Mouse (Mus musculus) left cerebral cortex, adult 8-10 months (tissue): ENCODE results near the gene Frem2. TPM values are rescaled to one million over a fixed set of nuclear protein-coding genes. Genes with fewer than 3 reads are reported as not detected.

ENCODE experiments used
- DNase-seq, 2 experiments: peaks; one replicate each; pipeline ENCODE4 v3.0.0; 2022; ENCODE audit warnings: low spot score in 2 of 2
- total RNA-seq, 4 experiments: library from RNA; stranded (reverse); gene quantifications; 2 replicates each; pipeline ENCODE4 v1.2.4; 2022

Frem2 gene
- total RNA-seq, 4 experiments from 2014 or later: 1.9 to 2.3 (median 2.1) TPM

DNA sequence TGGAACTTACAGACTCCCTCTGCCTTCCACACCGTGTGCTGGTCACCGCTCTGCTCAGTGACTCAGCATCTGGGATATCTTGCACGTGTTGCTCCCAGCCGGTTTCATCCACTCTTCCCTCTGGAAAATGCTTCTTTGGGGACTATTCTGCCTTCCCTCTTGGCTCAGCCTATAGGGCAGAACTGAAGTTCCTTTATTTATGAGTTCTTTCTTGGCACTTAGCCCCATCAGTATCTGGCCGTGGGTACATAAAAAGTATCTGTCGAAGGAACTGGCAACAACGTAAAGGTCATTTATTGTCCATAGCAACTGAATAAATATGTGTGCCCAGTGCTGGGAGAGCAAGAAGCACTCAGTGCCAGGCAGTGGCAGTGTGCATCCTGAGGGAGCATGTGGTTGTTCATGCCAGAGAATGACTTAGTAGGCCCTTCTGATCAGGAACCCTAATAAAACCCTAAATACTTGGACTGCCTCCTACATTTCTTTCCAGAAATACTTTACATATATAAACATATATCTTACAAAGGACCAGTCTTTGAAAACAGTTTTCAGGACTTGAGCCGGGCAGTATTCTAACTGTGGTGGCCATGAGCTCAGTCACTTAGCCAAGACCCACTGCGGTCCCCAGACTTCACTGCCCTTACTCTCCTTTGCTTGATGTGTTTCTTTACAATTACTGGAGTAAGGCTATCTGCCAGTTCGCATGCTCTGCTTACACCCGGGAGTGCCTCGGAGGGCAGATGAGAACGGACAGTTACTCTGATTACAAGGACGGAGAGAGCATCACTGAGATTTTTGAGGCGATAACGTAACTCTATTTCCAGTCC is 99.6 kb downstream of the Frem2 start:
- DNase-seq: no peak

DNA sequence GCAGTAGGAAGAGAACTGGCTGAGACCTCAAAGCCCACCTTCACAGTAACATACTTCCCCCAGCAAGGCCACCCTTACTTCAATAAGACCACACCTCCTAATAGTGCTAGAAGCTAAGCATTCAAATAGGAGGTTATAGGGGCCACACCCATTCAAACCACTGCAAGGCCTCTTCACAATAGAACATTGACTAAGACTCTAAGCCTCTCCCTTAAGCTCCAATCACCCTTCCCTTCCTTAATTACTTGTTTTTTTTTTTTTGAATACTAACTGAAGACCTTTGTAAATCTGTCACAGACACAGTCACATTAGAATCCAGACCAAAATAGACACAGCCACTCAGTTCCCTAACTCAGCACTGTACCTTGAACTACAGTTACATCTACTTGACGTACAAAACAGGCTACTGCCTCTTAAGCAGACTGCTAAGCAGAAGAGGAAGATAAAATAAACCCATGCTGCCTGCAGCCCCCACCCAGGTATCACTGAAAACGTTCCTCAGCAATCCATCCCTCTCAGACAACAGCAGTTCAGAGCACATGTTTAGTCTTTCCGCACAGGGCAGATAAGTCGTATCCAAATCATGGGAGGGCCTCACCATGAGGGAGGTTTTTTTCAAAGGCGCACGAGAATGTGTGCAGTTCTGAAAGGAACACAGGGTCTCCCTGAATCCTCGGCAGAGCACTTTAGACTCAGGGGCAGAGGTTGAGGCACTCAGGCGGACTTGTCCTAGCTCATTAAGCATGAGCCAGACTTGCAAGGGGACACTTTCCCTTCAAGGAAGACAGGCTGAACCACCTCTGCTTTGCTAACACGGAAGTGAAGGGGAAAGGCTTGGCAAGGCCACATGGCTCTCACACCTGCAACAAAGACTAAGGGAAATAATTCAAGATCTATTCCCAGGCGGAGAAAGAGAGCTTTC is 101.9 kb downstream of the Frem2 start:
- DNase-seq: no peak

DNA sequence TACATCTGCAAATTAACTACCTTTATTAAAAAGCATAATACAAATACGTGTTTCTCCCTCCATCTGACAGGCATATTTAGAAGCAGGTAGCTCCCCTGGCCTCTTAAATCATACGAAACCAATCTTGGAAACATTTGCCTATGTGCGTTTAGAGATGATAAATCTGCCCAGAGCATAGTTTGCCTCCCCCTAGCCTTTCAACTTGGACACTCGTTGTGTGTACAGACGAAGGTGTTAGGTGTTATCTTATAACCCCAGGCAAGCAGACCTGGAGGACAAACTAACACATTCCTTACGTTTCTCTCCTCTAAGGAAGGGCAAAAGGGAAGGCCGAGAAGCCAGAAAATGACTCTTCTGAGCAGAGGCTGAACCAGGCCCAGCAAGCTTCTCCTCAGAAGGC is 104.5 kb downstream of the Frem2 start:
- no peak for DNase-seq

DNA sequence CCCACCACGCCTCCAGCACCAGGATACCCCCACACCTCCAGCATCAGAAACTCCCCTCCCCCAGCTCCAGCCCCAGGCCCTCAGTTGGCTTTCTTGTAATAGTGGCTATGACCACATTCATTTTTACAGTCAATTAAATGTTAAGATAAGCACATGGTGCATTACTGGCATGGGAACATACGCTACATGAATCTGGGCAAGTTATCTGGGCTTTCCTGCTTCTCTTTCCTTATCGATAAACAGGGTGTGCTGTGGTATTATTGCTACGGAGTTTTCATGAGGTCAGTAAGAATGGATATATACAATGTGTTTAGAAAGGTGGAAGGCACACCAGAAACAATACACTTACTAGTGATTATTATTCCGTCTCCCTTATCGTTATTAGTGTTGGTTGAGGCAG is 125.1 kb downstream of the Frem2 start:
- DNase-seq: no peak

DNA sequence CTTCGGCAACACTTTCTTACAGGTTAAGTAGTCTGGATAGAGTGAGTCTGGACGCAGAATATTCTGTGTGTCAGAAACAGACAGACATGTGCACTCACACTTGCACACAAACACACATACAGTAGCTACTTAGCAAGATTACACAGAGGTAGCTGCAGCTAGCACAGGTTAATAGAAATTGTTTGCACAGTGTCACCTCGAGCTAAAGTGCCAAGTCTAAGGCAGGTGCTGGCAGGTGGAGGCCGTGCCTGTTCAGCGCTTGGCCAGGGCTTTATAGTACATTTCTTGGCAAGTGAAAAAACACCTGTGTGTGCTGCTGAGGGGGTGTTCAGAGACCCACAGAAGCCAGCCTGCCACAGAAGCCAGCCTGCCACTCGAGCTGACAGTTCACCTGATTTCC is 126.8 kb downstream of the Frem2 start:
- DNase-seq: no peak

DNA sequence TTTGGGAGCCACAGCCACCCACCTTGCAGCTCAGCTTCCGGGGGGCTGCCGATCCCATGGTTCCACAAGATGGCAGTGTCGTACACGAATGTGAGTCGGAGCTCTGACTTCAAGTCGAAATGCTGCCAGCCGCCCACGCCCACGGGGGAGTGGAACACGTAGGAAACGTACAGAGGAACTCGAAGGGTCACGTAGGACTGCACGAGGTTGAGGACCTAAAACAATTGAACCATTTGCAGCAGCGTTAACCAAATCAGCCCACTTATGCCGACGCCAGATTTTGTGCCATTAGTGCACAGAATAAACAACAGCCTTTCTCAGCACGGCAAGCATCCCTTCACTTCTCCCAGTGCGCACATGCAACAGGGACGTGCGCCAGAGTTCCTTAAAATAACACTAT is 131.4 kb downstream of the Frem2 start:
- DNase-seq: peak; percentile 81

DNA sequence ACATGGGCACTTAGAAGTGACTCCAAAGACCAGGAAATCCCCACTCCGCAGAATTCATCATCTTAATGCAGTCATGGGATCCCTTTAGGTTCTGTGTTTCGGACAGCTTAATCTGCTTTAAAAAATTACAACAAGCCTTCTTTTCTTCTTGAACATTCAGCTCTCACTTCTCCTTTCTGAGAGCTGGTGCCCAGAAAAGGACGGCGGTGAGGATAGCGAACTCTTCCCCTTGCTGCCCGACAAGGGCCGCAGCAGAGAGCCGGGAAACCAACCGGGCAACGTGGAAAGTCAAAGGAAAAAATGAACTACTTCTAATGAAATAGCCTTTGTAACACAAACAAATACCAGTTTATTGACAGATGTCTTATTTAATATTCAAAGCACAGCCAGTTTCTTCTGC is 134.4 kb downstream of the Frem2 start:
- no peak for DNase-seq

DNA sequence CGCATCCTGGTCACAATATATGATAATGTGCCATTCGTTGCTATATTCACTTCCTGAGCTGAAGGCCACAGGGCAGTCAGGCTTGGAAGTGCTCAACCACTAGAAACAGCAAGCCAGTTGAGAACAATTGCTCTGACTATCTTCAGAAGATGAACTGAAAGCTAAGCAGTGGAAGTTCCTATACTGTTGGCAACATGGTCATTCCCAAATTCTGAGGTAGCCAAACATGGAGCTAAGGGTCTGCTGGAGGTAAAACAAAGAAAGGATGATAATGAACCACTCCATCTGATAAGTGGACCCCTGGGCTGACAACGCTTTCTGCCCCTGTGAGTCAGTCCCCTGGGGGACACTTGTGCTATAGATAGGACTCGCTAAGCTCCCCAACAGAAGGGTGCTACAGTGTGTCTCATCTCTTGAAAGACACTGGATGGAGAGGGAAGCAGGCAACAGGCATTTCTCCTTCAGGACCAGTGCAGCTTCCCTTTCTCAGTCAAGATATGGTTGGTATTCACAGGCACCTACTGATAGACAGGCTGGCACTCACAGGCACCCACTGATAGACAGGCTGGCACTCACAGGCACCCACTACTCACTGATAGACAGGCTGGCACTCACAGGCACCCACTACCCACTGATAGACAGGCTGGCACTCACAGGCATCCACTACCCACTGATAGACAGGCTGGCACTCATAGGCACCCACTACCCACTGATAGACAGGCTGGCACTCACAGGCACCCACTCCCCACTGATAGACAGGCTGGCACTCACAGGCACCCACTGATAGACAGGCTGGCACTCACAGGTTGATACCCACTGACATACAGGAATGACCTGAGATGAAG is 142.7 kb downstream of the Frem2 start:
- DNase-seq: no peak

DNA sequence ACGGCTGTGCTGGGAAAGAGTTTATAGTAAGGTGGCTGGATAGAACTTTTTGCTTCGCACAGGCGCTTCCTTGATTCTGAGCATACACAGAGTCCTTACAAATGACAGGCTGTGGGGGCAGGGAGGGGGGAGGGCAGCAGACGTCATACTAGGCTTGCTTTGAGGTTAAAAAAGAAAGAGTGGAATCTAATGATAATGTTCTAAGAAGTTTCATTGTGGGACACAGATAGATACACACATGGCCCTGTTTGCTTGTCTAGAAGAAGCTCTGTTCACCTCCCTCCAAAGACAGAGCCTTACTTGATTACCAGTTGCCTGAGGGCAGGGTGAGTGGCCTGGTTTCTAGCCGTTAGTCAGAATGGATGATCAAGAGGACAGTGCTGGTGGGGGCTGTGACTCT is 144.1 kb downstream of the Frem2 start:
- no peak for DNase-seq

DNA sequence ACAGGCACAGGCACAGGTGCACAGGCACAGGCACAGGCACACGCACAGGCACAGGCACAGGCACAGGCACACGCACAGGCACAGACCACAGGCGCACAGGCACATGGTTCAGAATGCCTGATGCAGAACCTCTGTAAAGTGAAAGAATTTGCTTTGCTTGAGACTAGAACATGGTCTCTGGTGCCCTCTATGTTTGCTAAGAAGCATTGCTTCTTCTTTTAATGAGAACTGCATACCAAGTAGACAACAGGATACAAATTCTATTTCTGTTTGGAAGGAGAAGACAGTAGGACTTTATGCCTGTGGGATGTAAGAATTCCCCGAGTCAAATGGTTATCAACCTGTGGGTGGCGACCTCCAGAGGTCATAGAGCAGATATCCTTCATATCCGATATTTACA is 154.7 kb downstream of the Frem2 start:
- no peak for DNase-seq

DNA sequence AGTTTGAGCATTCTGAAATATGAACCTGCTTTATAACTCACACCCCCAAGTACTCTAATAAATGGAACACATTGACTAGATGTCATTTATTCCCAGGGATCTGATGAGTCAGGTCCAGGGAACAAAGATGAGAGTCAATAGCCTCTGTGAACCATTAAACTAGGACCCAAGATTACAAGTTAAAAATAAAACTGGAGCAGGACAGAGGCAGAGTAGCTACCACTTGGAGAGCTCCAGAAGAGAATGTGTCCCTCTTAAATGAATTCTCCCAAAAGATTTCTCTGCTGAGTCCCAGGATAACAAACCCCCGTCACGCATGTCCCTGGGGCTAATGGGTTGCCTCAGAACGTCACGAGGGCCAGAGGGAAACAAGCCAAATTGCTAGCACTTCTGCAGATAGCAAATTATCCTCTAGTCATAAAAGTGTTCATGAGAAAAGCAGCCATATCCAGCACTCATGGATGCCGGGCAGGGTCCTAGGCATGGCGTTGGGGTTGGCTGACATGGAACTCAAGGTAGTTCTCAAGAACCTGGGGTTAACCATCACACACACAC is 158.7 kb downstream of the Frem2 start:
- no peak for DNase-seq

DNA sequence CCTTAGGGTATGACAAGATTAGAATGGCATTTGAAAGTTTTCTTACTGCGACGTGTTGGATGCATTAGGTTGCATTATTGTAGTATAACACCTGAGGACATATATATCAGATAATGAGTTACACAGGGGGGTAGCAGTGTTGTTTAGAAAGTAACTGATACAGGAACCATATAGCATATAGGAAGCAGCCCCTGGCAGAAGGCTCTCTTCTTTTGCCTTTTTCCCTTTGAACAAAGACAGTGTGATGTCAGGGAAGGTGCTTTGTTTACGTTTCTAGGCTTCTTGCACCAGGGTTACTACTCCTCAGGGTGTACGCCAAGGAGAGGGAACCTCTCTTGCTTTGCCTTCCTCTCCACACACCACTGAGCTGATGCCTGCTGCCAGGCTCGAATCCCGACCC is 168.8 kb downstream of the Frem2 start, which contains the start of gene Stoml3:
TSS of gene Stoml3 (plus strand) at position 301 of the 400 bp plus-strand sequence.
- no peak for DNase-seq

DNA sequence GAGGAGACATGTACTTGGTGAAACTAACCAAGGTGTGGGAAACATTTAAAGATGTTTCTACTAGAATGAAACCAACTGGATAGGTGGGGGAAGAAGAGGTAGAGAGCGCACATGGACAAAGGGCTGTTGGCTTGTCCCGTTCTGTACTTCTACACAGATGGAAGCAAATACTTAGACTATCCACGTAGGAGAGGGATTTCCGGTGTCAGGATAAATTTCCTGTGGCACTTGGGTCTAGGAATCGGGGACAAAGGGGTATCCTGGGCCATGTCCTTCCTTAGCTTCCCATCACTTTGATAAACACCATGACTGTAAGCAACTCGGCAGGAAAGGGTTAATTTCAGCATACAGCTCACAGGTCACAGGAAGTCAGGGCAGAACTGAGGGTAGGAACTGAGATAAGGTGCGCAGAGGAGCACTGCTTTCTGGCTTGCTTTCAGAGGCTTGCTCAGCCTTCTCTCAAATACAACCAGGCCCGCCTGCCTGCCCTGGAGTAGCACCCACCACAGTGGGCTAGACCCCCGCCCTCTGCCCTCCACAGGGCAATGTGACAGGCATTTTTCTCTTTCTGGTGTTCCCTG is 170.1 kb downstream of the Frem2 start:
- DNase-seq: no peak

DNA sequence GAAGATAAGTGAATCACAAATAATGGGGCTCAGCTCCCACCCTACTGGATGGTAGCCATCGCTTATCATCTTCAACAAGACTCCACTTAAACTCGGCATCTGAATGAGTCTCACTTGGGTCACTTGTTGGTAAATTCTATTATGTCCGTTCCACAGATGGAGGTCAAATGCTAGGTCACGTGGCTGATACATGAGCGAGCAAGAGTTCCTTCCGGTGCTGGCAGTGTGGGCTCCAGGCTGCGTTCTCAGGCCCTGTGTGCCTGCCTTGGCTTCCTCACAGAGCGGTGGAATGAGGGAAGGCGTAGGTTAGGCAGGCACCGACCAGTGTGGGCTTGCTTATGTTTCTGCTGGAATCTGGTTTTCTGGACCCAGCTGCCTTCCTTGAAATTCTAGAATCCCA is 170.6 kb downstream of the Frem2 start:
- DNase-seq: no peak

DNA sequence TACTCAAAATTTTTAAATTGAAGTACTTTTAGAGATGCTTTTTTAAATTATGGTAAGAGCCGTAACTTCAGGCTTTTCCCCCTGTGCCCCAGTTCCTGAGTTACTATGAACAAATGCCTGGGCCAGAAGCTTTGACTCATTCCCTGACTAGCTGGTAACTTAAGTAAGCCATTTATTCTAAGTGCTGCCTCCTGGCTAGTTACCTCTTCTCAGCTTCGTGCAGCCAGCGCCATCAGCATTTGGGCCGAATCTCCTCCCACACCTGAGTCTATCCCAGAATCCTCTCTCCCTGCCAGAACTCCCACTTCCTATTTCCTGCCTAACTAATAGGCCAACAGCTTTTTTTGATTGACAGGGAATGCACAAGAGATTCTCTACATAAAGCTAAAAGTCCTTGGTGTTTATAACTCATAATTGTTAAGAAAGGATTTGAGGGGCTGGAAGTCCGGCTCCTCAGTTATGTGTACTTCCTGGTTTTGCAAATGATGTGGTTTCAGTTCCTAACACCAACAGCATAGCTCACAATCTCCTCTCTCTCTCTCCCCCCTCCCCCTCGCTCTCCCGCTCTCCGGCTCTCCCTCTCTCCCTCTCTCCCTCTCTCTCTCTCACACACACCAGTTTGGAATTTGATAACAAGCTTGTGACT is 173.6 kb downstream of the Frem2 start:
- DNase-seq: no peak

DNA sequence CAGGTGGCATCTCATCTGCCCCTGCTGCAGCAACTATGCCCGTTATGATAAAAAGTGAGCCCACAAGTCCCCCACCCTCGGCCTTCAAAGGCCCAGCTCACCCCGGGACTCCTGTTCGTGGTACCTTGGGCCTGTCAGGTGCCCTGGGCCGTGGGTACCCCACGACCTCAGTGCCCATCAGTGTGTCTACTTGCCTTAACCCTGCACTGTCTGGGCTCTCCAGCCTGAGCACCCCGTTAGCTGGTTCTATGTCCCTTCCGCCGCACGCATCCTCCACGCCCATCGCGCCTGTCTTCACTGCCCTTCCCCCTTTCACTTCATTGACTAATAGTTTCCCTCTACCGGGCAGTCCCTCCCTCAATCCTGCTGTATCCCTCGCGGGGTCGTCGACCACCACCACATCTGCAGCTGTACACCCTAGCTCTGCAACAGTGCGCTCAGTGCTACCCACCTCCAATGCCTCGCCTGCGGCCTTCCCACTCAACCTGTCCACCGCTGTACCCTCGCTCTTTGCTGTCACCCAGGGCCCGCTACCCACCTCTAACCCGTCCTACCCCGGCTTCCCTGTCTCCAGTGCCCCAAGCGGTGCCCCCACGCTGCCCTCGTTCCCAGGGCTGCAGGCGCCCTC is 178.6 kb downstream of the Frem2 start:
- no peak for DNase-seq

DNA sequence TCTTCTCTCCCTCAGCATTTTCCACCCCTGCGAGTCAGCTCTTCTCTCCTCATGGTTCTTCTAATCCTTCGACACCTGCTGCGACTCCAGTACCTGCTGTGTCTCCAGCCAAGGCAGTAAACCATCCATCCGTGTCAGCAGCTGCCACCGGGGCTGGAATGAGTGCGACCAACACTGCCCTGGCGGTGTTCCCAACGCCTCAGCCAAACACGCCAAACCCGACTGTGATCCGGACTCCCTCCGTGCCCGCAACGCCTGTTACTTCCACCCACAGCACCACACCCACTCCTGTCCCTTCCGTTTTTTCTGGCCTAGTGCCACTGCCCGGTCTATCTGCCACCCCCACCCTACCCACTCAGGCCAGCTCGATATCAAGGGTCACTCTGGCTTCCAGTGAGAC is 179.7 kb downstream of the Frem2 start:
- no peak for DNase-seq

DNA sequence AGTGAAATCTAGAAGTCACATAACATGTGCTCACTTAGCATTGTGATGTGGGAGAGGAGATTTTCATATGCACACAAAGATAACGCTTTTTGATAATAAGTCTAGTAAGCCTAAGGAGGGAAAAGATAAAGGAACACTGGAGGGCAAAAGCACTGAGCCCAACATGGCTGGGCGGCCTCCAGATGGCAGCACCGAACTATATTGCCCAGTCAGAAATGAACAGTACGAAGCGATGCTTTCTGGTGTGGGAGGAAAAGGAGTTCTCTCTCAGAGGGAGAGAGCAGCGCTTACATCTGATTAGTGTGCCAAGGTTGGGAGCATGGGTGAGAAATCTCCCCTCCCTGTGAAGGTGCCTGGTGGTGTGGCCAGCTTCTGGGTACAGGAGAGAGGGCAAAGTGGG is 181.3 kb downstream of the Frem2 start:
- DNase-seq: no peak

DNA sequence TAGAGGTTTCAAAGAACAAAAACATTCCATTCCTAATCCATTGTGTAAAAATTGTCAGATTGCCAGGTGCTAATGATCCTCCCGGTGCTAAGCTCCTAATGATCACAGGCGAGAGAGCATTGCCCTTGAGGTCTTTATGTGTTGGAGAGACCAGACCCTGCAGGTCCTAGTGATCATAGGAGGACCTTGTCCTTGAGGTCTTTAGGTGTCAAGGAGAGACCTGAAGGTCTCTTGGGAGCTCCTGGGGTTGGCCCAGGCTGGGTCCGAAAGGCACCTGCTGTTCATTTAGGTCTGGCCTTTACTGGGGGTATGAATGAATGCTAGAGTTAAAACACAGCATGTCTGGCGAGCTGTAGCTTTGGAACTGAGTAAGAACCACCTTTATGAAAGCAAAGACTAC is 183.0 kb downstream of the Frem2 start:
- DNase-seq: no peak

DNA sequence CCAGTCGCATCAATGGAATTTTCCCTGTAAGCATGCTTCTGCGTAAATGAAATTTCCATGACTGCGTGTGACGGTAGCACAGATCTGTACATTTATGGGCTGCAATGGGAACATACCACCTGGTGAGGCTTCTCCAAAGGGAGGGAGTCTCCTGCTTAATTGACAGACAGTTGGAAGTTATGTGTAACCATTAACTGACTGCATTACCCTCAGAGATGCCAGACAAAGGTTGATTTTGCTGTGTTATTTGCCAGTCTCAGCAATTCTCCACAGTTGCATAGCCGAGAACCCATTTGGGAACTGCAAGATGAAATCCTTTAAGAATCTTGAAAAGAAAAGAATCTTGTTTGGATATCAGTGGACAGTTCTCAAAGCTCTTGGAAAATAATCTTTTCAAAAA is 185.1 kb downstream of the Frem2 start:
- no peak for DNase-seq
